ENCODE assay signal across 16 mouse cellular contexts in genomic region chr17:87825454-87826008, GRCm38 (mm10). TPM values are rescaled to one million over a fixed set of nuclear protein-coding genes. Genes with fewer than 3 reads are reported as not detected.
DNase-seq lines count a peak whose midpoint lies in the region; ATAC-seq lines count a peak whose summit lies in the region.
"Had no signal": no experiment of that assay in that cellular context is flagged by ENCODE, and none has a peak within 500 bp of the region (broad histone marks: within the 10 kb centered on the region; RNA-seq: fewer than 3 reads in every experiment).

No protein-coding gene starts in this region.

- WGBS in forebrain, embryonic 12.5 days = 43% methylated on average over 5 of the region's 5 CpGs
- 55% methylated on average over 5 of the region's 5 CpGs for WGBS in forebrain, embryonic 14.5 days
- WGBS in kidney, embryonic 15.5 days = 25% methylated on average over 5 of the region's 5 CpGs
- 24% methylated on average over 5 of the region's 5 CpGs for WGBS in intestine, embryonic 15.5 days

- H3K4me3 ChIP-seq in forebrain, embryonic 12.5 days (replicated peaks) = no peak overlapping the region
- H3K4me3 ChIP-seq in forebrain, embryonic 14.5 days (ENCODE audit: low read depth, low read length) = no peak overlapping the region
- H3K4me3 ChIP-seq in kidney, embryonic 15.5 days (replicated peaks) = no peak overlapping the region
- no peak overlapping the region for H3K4me3 ChIP-seq in intestine, embryonic 15.5 days (replicated peaks)
- H3K4me3 ChIP-seq: liver, embryonic 12.5 days had no signal

- H3K36me3 ChIP-seq in forebrain, embryonic 12.5 days (replicated peaks) = no peaks in the 10 kb centered on the region
- no peaks in the 10 kb centered on the region for H3K36me3 ChIP-seq in forebrain, embryonic 14.5 days (ENCODE audit: control insufficient read depth, insufficient read depth, low read length)
- H3K36me3 ChIP-seq in kidney, embryonic 15.5 days = no peaks in the 10 kb centered on the region
- H3K36me3 ChIP-seq in intestine, embryonic 15.5 days = no peaks in the 10 kb centered on the region
- H3K36me3 ChIP-seq: liver, embryonic 12.5 days had no signal

- no peaks in the 10 kb centered on the region for H3K9me3 ChIP-seq in forebrain, embryonic 12.5 days
- no peaks in the 10 kb centered on the region for H3K9me3 ChIP-seq in forebrain, embryonic 14.5 days (replicated peaks; ENCODE audit: control insufficient read depth, low read length)
- H3K9me3 ChIP-seq in kidney, embryonic 15.5 days (replicated peaks) = no peaks in the 10 kb centered on the region
- H3K9me3 ChIP-seq in intestine, embryonic 15.5 days = no peaks in the 10 kb centered on the region
- H3K9me3 ChIP-seq: liver, embryonic 12.5 days had no signal

- H3K27ac ChIP-seq in forebrain, embryonic 12.5 days = no peak overlapping the region
- no peak overlapping the region for H3K27ac ChIP-seq in forebrain, embryonic 14.5 days (ENCODE audit: low read depth, low read length)
- no peak overlapping the region for H3K27ac ChIP-seq in kidney, embryonic 15.5 days
- H3K27ac ChIP-seq in intestine, embryonic 15.5 days = no peak overlapping the region
- H3K27ac ChIP-seq: liver, embryonic 12.5 days had no signal

- no peak for ATAC-seq in forebrain, embryonic 12.5 days (ENCODE audit: low FRiP score)
- no peak for ATAC-seq in forebrain, embryonic 14.5 days
- ATAC-seq in kidney, embryonic 15.5 days (replicated peaks; ENCODE audit: low FRiP score) = peak; percentile 50
- ATAC-seq in intestine, embryonic 15.5 days = peak; percentile 45; the same call in 1 of the 2 replicates
- ATAC-seq: forebrain, postnatal 0 days; liver, embryonic 12.5 days; lung, postnatal 0 days had no signal

- H3K4me1 ChIP-seq in forebrain, embryonic 12.5 days = peaks cover 15% of the 10 kb centered on the region
- no peaks in the 10 kb centered on the region for H3K4me1 ChIP-seq in forebrain, embryonic 14.5 days (ENCODE audit: control insufficient read depth, insufficient read depth, low read length)
- peaks cover 16% of the 10 kb centered on the region for H3K4me1 ChIP-seq in kidney, embryonic 15.5 days
- 0 out of 2 replicates have a peak, but pooled peaks cover 3% of the 10 kb centered on the region for H3K4me1 ChIP-seq in intestine, embryonic 15.5 days (replicated peaks)
- H3K4me1 ChIP-seq: liver, embryonic 12.5 days had no signal

- peaks cover 18% of the 10 kb centered on the region for H3K27me3 ChIP-seq in forebrain, embryonic 12.5 days
- no peaks in the 10 kb centered on the region for H3K27me3 ChIP-seq in forebrain, embryonic 14.5 days (replicated peaks; ENCODE audit: control insufficient read depth, insufficient read depth, low read length)
- 0 out of 2 replicates have a peak, but pooled peaks cover 6% of the 10 kb centered on the region for H3K27me3 ChIP-seq in kidney, embryonic 15.5 days
- H3K27me3 ChIP-seq in intestine, embryonic 15.5 days (replicated peaks) = peaks cover 7% of the 10 kb centered on the region

- H3K4me2 ChIP-seq in forebrain, embryonic 12.5 days = peak overlapping the region; percentile 10; the same call in 1 of the 2 replicates
- no peak overlapping the region for H3K4me2 ChIP-seq in forebrain, embryonic 14.5 days (ENCODE audit: low read length)
- H3K4me2 ChIP-seq in kidney, embryonic 15.5 days = peak overlapping the region; percentile 50
- H3K4me2 ChIP-seq in intestine, embryonic 15.5 days (replicated peaks) = no peak overlapping the region

- no peak overlapping the region for H3K9ac ChIP-seq in forebrain, embryonic 12.5 days
- H3K9ac ChIP-seq in forebrain, embryonic 14.5 days (ENCODE audit: low read length) = no peak overlapping the region
- no peak overlapping the region for H3K9ac ChIP-seq in kidney, embryonic 15.5 days
- no peak overlapping the region for H3K9ac ChIP-seq in intestine, embryonic 15.5 days
- H3K9ac ChIP-seq: forebrain, postnatal 0 days; liver, embryonic 12.5 days had no signal

- DNase-seq in forebrain, embryonic 14.5 days (ENCODE audit: low spot score) = no peak
- no peak for DNase-seq in kidney, postnatal 4 days
- peak; percentile 88 for DNase-seq in ES-CJ7 (ENCODE audit: low read depth, low spot score)
- DNase-seq in frontal cortex, postnatal 25 days (ENCODE audit: low spot score in 2 of 2) = no peak
- no peak for DNase-seq in lung, adult 18-20 months
- DNase-seq: adrenal gland, postnatal 25 days; cerebellum, adult 9-10 months; forebrain, postnatal 0 days; left cerebral cortex, postnatal 4 days; right cerebral cortex, postnatal 25 days had no signal

RNA-seq across cellular contexts. Expression of gene Kcnk12, which starts 27.7 kb away (rescaled TPM):
- 0.09 and 0.26 TPM in 2 replicates for polyA plus RNA-seq in forebrain, embryonic 12.5 days (2016; fragmentation: Nextera tagmentation; extraction: Ambion mirVana)
- 0.93 and 1.2 TPM in 2 replicates for polyA plus RNA-seq in forebrain, embryonic 14.5 days (2014; fragmentation: Nextera tagmentation; extraction: Ambion mirVana)
- polyA plus RNA-seq in kidney, embryonic 15.5 days (2015; fragmentation: Nextera tagmentation; extraction: Ambion mirVana) = 0.08 TPM in 1 of 2 replicates, not detected in the other
- not detected in 2 replicates for polyA plus RNA-seq in intestine, embryonic 15.5 days (2015; fragmentation: Nextera tagmentation; extraction: Ambion mirVana)
- polyA plus RNA-seq: urinary bladder, adult 2 months had no signal

Comparison
In these comparisons a context has a peak if more than half of its experiments do, and no peak if none do; other contexts are left out.
1. H3K4me2 ChIP-seq: peak in forebrain, embryonic 12.5 days (single experiment) and kidney, embryonic 15.5 days (single experiment); none in forebrain, embryonic 14.5 days (single experiment) and intestine, embryonic 15.5 days (single experiment).
2. ATAC-seq: peak in kidney, embryonic 15.5 days (single experiment) and intestine, embryonic 15.5 days (single experiment); none in forebrain, embryonic 12.5 days (single experiment) and forebrain, embryonic 14.5 days (single experiment).